Mouse (Mus musculus): ENCODE results near the gene Gm49416.

GRCm38 (mm10) chr19:8895397-8895960 is 6.8 kb downstream of the Gm49416 start:
- TF ChIP-seq CTCF (IDR thresholded peaks at IDR 0.05; ENCODE audit: insufficient read depth, low read depth, low read length), result no peak
- TF ChIP-seq POLR2A (IDR thresholded peaks at IDR 0.05; ENCODE audit: insufficient read depth, low read depth, low read length), result no peak
